Mouse (Mus musculus) embryo, embryonic 11 days (tissue): ENCODE results near the gene Polk.

Source experiments
- DNase-seq: peaks from one replicate; pipeline ENCODE4 v3.0.0-alpha.2; 2015

Gene Polk

DNA sequence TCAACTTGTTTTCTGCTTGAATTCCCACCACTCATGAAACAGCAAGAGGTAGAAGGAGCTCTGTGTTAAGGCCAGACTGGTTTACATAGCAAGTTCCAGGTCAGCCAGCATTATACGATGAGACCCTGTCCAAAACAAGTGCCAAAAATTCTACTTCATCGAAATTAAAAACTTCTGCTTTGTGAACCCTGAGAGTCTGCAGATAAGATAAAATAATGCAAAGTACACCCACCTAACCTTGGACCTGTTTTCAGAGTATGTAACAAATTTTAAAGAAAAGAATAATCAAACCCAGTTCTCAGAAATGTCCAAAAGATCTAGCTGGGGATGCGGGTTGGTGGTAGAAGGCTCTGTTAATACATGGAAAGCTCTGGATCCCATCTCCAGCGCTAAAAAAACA, 83.8 kb downstream of the Polk start:
- no peak for DNase-seq

DNA sequence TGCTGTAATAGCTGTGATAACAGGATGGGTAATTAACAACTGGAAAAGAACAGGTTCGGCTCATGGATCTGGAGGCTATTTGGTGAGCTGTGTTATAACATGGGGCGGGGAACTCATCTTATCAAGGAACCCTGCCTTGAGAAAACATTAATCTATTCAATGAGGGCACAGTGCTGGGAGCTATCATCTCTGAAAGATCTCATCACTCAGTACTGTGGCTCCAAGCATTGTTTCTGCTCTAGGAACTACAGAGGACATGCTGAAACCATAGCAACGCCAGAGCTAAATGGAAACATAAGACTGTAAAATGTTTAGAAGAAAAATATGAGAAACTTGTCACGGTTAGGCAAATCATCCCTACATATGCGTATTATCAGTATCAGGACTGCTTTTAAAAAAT, 84.4 kb downstream of the Polk start:
- DNase-seq = no peak

DNA sequence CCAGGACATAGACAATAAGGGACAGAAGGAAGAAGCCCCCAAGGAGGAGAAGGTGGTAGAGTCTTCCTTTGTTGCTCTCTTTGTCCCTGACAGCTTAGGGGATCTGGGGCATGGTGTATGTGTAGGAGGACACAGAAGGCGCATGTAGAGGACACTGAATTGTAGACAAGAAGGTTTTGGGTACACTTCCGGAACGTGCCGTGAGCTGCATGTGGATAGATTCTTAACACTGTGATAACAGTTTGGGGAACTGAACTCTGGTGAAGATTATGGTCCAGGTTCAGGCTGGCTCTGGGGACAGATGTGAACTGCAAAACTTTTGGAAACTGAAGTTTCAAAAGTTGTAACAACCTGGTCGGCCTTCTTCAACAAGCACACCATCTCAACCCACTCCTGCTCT, 84.8 kb downstream of the Polk start:
- no peak for DNase-seq

DNA sequence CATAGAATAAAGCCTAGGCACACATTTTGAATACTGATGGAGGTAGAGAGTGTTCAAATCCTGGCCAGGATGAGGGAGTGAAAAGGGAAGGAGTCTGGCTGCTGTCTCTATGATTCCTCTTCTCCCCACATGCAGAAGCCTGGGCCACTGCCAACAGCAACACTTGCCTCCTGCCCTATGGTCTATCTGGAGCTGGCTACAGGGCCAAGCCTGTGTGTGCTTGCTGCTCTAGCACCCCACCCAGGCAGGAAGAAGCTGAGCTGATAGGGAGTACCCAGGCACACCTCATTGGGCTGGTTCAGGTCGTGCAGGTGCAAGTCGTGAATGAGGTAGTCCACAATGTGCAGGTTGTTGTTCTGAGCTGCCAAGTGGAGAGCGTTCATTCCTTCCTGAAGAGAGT, 88.1 kb downstream of the Polk start:
- DNase-seq = no peak

DNA sequence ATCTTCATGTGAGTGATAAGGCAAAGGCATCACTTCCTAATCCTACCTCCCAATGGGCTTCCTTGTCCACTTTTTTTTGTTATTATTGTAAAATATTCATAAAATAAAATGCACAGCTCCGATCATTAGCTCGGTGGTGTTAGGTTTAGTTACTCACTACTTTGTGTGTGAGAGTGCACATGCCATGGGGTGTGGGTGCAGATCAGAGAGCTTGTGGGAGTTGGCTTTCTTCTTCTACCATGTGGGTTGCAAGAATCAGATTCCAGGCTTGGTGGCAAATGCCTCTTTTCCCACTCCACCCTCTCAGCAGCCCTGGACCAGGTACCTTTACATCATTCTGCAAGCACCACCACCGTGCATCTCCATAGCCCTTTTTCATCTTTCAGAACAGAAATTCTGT, 89.8 kb downstream of the Polk start:
- DNase-seq = no peak

DNA sequence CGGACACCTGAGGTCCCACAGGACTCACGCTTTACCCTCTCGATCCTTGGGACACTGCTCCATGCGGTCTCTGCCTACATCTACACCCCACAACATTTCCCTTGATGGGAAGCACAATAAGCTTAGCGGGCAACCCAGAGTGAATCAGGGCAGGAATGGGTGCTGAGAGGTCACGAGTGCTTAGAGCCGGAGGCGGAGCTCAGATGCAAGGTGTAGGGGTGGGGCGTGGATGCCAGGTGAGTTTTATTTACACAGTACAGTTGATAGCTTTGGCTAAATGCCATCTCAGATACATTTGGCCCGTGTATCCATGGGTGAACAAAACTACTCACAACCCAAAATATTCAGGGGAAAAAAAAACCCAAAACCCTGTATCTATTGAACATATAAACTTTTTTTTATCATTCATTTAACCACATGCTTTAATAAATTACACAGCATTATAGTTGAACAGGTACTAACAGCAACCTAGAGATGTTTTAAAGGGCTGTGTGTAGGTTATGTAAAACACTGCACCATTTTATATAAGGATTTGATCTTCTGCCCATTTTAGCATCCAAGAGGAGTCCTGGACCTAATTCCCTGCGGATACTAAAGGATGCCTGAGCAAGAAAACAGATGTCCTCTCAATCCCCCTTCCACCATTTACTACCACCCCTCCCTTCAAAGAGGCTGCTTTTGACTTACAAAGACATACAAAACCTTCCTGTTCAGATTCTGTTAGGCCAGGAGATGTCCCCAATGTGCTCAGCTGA, 90.8 kb downstream of the Polk start:
- DNase-seq = no peak

DNA sequence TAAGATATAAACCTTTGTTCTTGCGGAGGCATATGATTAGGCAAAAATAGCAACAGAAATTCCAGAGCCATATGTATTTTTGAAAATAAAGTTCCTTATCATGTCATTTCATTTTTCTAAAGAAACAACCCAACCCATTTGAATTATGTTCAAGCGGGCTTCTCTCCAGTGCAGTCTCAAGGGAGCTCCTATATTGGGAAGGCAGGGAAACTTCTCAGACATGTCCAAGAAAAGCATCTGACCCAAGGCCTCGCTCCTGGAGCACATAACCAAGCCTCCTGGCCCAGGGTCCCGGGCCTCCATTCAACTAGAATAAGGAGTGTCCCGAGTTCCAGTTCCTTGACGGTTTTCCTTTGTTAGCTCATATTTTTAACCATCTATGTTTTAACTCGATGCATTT, 91.5 kb downstream of the Polk start:
- DNase-seq = no peak

DNA sequence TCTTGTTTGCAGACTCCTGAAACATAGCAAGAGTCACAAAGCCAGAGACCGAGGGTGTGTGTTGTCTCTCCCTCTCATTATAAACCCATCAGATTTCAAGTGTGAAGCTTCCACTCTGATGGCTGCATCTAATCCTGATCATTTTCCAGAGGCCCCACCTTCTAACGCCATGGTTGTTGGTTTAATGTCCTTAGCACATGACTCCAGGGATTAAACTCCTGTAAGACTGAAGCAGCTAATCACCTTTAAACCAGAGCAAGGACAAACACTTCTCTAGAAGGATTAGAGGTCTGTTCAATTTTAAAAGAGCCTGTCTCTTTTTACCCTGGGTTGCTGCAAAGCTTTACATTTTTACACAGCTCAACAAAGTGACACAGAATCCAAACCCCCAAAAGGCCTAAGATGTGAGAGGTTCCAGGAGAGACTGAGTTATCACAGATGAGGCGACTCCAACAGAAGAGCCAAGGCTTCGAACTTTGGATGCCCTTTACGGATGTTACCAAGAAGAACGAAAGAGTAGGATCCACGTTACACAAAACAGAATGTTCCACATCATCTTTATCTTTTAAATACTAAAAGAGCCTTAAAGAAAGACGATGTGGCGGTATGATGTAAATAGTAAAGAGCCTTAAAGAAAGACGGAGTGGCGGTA, 92.0 kb downstream of the Polk start:
- no peak for DNase-seq

DNA sequence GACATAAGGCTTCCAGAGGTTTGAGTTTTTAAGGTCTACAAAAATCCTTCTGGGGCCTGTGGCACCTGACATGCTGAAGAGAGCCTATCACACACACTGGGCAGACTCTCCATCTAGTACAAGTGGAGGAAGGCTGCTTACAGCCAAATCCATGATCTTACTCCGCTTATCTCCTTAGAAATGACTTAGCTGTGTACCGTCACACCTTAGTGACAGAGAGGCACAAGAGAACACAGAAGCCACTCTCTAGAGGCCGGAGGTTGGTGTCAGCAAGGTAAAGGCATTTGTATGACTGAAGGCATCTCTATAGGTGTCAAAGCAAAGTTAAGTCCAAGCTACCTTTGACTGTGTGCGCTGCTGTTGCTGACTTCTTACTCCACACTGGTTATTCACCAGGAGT, 101.9 kb downstream of the Polk start:
- DNase-seq = no peak

DNA sequence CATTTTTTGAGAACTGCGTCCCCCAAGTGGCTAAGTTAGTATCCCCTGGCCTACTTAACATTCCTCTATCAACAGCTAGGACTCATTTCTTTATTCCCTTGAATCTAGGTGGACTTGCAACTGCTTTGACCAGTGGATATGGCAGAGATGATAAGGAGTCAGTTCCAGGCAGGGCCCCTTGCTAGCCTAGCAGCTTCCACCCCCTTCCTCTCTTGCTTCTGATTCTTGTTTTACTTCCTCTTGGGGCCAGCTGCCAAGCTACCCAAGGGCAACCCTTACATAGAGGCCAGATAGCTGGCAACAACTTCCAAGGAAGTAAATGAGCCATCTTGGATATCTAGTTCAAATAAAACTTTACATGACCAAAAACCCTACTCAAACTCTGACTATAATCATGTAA, 105.5 kb downstream of the Polk start:
- no peak for DNase-seq

DNA sequence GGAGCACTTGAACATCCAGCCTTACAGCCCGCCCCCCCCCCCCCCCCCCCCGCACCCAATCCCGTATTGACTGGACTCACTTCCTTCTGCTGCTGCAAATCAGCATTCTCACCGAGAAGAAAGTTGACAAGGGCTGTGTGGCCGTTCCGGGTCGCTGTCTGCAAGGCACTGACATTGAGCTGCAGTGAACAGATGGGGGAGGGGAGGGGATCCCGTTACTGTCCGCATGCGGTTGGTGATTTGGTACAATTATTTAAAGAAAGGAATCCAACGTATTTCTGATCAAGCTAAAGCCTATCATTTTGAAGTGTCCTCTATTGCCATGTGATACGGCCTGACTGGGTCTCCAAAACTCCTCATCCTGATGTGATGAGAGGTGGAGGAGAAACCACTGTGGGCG, 106.6 kb downstream of the Polk start:
- DNase-seq = peak; percentile 62

DNA sequence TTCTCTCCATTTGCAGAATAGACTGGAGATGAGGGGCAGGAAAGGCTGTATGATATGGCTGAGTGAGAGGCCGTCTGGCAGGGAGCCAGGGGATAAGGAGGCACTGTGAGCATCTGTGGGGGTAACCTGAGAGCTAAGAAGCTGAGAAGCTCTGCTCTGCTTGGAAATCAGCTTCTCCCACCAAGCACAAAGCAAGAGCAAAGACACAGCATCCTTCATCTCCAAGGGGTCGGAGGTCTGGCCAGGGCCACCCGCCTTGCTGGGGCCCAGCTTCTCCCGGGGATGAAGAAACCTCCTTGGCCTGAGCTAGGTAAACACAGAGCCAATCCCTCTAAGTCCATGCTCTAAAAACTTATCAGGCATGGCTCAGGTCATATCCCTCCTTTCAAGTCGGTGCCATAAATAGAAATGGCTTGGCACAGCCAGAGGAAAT, 107.5 kb downstream of the Polk start:
- DNase-seq = peak; percentile 47

DNA sequence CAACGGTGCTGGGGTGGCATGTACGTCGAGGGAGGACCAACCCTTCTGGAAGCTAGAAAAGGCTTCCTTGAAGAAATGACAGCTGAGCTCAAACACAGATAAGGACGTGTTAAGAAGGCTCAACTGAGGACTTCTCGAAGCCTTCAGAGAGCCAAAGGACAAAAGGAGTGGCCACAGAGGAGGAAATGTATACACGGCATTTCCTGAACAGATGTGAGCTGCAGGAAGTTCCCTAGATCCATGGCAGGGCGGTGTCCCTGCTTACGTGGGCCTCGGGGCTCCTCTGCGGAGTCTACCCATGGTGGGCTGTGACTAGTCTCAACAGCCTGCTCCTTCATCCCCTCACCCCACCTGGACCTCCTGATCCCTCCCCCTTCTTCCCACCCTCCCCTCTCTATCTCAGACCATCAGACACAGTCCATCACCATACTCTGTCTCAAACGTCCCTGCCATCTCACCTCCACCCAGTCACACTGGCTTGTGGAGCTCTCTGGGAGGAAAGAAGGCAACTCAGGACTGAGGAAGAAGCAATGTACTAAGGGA, 108.7 kb downstream of the Polk start:
- no peak for DNase-seq

DNA sequence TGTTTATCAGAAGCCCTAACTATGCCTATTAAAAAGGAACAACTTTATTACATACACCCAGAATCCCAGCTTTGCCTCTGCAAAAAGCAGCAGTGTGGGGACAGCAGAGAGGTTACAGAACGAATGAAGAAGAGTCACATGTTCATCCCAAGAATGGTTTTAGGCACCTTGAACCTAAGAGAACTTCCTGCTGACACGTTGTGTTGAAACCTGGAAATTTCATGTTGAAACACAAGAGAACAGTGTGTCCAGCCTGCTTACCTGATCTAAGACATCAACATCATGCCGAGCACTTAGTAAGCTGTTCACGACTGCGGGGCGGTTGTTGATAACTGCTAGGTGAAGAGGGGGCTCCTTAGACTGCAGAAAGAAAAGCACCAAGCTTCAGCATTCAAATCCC, 109.3 kb downstream of the Polk start:
- DNase-seq = no peak

DNA sequence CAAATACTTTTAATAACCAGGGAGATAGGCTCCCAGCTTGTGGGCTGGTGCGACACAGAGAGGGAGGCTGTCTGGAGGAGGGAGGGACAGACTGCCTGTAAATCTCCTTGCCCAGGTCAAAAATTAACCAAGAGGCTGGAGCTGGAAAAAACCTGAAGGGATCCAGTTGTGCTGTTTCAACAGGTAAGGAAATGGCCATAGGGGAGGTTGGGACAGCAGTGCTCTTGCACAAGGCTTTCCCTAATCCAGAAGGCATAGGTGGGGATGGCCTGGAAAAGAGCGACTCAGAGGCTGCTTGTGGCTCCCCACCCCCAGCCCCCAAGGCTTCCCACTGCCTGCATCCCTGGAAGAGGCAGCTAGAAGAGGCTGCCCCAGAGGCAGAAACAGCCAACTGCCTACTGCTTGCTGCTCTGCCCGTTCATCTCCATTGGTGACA, 110.0 kb downstream of the Polk start:
- DNase-seq = no peak

DNA sequence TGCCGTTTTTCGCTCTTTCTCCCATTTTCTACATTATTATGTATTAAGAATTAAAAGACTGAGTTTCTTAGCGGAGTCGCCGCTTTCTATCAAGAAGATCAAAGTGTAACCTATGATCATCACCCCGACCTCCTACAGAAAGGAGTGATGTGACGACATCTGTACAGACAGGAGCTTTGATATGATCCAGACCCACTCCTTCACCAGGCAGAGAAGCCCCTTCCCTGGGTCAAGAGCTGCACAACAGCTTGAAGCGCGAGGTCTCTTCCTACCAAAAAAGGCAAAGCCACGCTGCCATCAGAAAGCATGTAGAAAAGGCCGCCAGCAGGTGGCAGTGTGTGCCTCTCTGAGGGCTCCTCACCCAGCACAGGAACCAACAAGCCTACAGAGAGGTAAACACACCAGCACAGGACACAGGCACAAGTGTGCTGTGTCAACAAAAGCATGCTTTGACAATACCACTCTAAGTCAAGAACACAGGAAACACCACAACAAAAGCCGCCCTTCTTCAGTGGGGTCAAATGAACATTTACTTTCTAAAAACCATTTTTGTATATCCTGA, 110.7 kb downstream of the Polk start:
- DNase-seq = peak; percentile 93
